Mouse (Mus musculus) hindbrain, embryonic 11.5 days (tissue): Measurements from ENCODE around the gene Arntl2. TPM values are rescaled to one million over a fixed set of nuclear protein-coding genes. Genes with fewer than 3 reads are reported as not detected.
"Not testable (repeated sequence)": the region's sequence is repeated elsewhere in the genome, so short reads cannot be mapped to it uniquely, and the experiment has no call there.

ENCODE experiments used
- ATAC-seq: fragments of 200-750 bp; cut with Nextera tagmentation; 2 replicates; pipeline ENCODE4 v1.8.0; 2017; ENCODE audit warnings: mild to moderate bottlenecking, moderate TSS enrichment, moderate library complexity; ENCODE audit not compliant: low FRiP score
- DNase-seq: peaks from one replicate; pipeline ENCODE4 v3.0.0-alpha.2; 2015; ENCODE audit warnings: low spot score
- H3K27ac ChIP-seq: fragments of 300-500 bp; sonication (generic); 2 replicates; pipeline ENCODE4 v1.5.1; 2014; ENCODE audit warnings: mild to moderate bottlenecking, low read depth, low read length
- H3K27me3 ChIP-seq: fragments of 300-500 bp; sonication (generic); 2 replicates; pipeline ENCODE4 v1.6.1; 2014; ENCODE audit warnings: mild to moderate bottlenecking, low read length, moderate library complexity, mixed read lengths; ENCODE audit not compliant: control insufficient read depth, insufficient read depth
- H3K36me3 ChIP-seq: fragments of 300-500 bp; sonication (generic); 2 replicates; pipeline ENCODE4 v1.6.1; 2014; ENCODE audit warnings: mild to moderate bottlenecking, low read length, moderate library complexity, mixed read lengths; ENCODE audit not compliant: control insufficient read depth, insufficient read depth
- H3K4me1 ChIP-seq: fragments of 300-500 bp; sonication (generic); replicated peaks from 2 replicates; pipeline ENCODE4 v1.6.1; 2014; ENCODE audit warnings: low read length, mixed read lengths; ENCODE audit not compliant: control insufficient read depth, insufficient read depth
- H3K4me2 ChIP-seq: fragments of 300-500 bp; sonication (generic); replicated peaks from 2 replicates; pipeline ENCODE4 v1.6.1; 2014; ENCODE audit warnings: mild to moderate bottlenecking, low read depth, low read length
- H3K4me3 ChIP-seq: fragments of 300-500 bp; sonication (generic); 2 replicates; pipeline ENCODE4 v1.5.1; 2014; ENCODE audit warnings: low read depth, low read length
- H3K9ac ChIP-seq: fragments of 300-500 bp; sonication (generic); 2 replicates; pipeline ENCODE4 v1.6.1; 2014; ENCODE audit warnings: low read depth, low read length
- H3K9me3 ChIP-seq: fragments of 300-500 bp; sonication (generic); 2 replicates; pipeline ENCODE4 v1.6.1; 2016; ENCODE audit warnings: low read length; ENCODE audit not compliant: control insufficient read depth
- WGBS: fragments of 180-500 bp; shearing (Covaris S2); extraction: QIAGEN DNeasy Blood & Tissue Kit; methylation state at CpG from one replicate; pipeline ENCODE4 v1.1.7; 2014; 5-methylcytosine and 5-hydroxymethylcytosine counted together
- polyA plus RNA-seq: library from polyadenylated mRNA; unstranded; fragments of >200 nt; fragmentation: Nextera tagmentation; extraction: Ambion mirVana; gene quantifications from 2 replicates; pipeline ENCODE4 v1.2.1, GENCODE M21; 2014

Gene Arntl2
- polyA plus RNA-seq, 1 experiment from 2014 or later, result 2.8 TPM

GRCm38 (mm10) chr6:146770808-146771207, 25.0 kb upstream of the Arntl2 start:
- H3K27me3 ChIP-seq, result no peaks in the 10 kb centered on the region
- DNase-seq (no peak), ATAC-seq (no peak)
- H3K4me2 ChIP-seq, result no peak overlapping the region
- no peak overlapping the region for H3K27ac ChIP-seq
- no peak overlapping the region for H3K4me3 ChIP-seq
- WGBS, result 92% methylated on average over 5 of the region's 5 CpGs
- no peaks in the 10 kb centered on the region for H3K9me3 ChIP-seq
- no peaks in the 10 kb centered on the region for H3K36me3 ChIP-seq
- no peaks in the 10 kb centered on the region for H3K4me1 ChIP-seq
- H3K9ac ChIP-seq, result no peak overlapping the region

GRCm38 (mm10) chr6:146775864-146776263, 20.0 kb upstream of the Arntl2 start:
- not testable (repeated sequence) for H3K27ac ChIP-seq, H3K9ac ChIP-seq, ATAC-seq, H3K9me3 ChIP-seq, H3K4me2 ChIP-seq, DNase-seq, H3K27me3 ChIP-seq, H3K4me1 ChIP-seq, H3K36me3 ChIP-seq, H3K4me3 ChIP-seq
- 84% methylated on average over 8 of the region's 8 CpGs for WGBS

GRCm38 (mm10) chr6:146776610-146777389, 19.1 kb upstream of the Arntl2 start:
- Histone ChIP-seq H3K4me1 (no peaks in the 10 kb centered on the region), H3K9ac (no peak overlapping the region), H3K27ac (no peak overlapping the region), H3K27me3 (no peaks in the 10 kb centered on the region), H3K4me3 (no peak overlapping the region), H3K9me3 (no peaks in the 10 kb centered on the region), H3K4me2 (no peak overlapping the region), H3K36me3 (no peaks in the 10 kb centered on the region)
- DNase-seq (no peak), ATAC-seq (no peak)
- 13% methylated on average over 2 of the region's 2 CpGs for WGBS

GRCm38 (mm10) chr6:146778055-146778454, 17.8 kb upstream of the Arntl2 start:
- 96% methylated on average over 3 of the region's 3 CpGs for WGBS
- Histone ChIP-seq H3K9me3 (no peaks in the 10 kb centered on the region), H3K36me3 (no peaks in the 10 kb centered on the region), H3K9ac (no peak overlapping the region), H3K4me1 (no peaks in the 10 kb centered on the region), H3K4me2 (no peak overlapping the region), H3K4me3 (no peak overlapping the region), H3K27ac (no peak overlapping the region), H3K27me3 (no peaks in the 10 kb centered on the region)
- ATAC-seq (no peak), DNase-seq (no peak)

- 86% methylated on average over 3 of the region's 3 CpGs for WGBS
- ATAC-seq, result no peak
- H3K9me3 ChIP-seq, result no peaks in the 10 kb centered on the region
Measured at GRCm38 (mm10) chr6:146781566-146781965, 14.3 kb upstream of the Arntl2 start.

GRCm38 (mm10) chr6:146793527-146793926, 2.3 kb upstream of the Arntl2 start:
- WGBS, result 73% methylated on average over 3 of the region's 3 CpGs
- Histone ChIP-seq H3K4me2 (no peak overlapping the region), H3K36me3 (no peaks in the 10 kb centered on the region), H3K27ac (no peak overlapping the region), H3K27me3 (no peaks in the 10 kb centered on the region), H3K4me1 (no peaks in the 10 kb centered on the region), H3K4me3 (no peak overlapping the region), H3K9ac (no peak overlapping the region), H3K9me3 (no peaks in the 10 kb centered on the region)
- ATAC-seq (no peak), DNase-seq (no peak)

More at GRCm38 (mm10) chr6:146781566-146781965, 14.3 kb upstream of the Arntl2 start:
- Histone ChIP-seq H3K36me3 (no peaks in the 10 kb centered on the region), H3K4me2 (no peak overlapping the region), H3K27ac (no peak overlapping the region), H3K9ac (no peak overlapping the region), H3K4me3 (no peak overlapping the region), H3K4me1 (no peaks in the 10 kb centered on the region), H3K27me3 (no peaks in the 10 kb centered on the region)
- DNase-seq, result no peak

- Histone ChIP-seq H3K9me3 (no peaks in the 10 kb centered on the region), H3K27me3 (no peaks in the 10 kb centered on the region), H3K36me3 (no peaks in the 10 kb centered on the region), H3K4me2 (peak overlapping the region; percentile 84), H3K27ac (no peak overlapping the region), H3K4me3 (peak overlapping the region; percentile 41), H3K9ac (peak overlapping the region; percentile 63), H3K4me1 (no peaks in the 10 kb centered on the region)
- DNase-seq (no peak), ATAC-seq (no peak; the same call in 1 of the 2 replicates)
- 26% methylated on average over 22 of the region's 22 CpGs for WGBS
Measured at GRCm38 (mm10) chr6:146795166-146795923, 510 bp upstream of the Arntl2 start.

GRCm38 (mm10) chr6:146797446-146797845, 1.6 kb downstream of the Arntl2 start:
- no peak overlapping the region for H3K4me2 ChIP-seq
- ATAC-seq (no peak), DNase-seq (no peak)
- no peak overlapping the region for H3K9ac ChIP-seq
- H3K36me3 ChIP-seq, result no peaks in the 10 kb centered on the region
- no peaks in the 10 kb centered on the region for H3K27me3 ChIP-seq
- H3K4me1 ChIP-seq, result no peaks in the 10 kb centered on the region
- no peak overlapping the region for H3K4me3 ChIP-seq
- 60% methylated on average over 5 of the region's 5 CpGs for WGBS
- H3K9me3 ChIP-seq, result no peaks in the 10 kb centered on the region
- H3K27ac ChIP-seq, result no peak overlapping the region

GRCm38 (mm10) chr6:146809991-146810390, 14.1 kb downstream of the Arntl2 start:
- Histone ChIP-seq H3K9me3 (no peaks in the 10 kb centered on the region), H3K4me3 (no peak overlapping the region), H3K4me1 (no peaks in the 10 kb centered on the region), H3K36me3 (no peaks in the 10 kb centered on the region), H3K27me3 (no peaks in the 10 kb centered on the region), H3K9ac (no peak overlapping the region), H3K4me2 (no peak overlapping the region), H3K27ac (no peak overlapping the region)
- 94% methylated on average over 6 of the region's 6 CpGs for WGBS
- no peak for DNase-seq
- ATAC-seq, result no peak
